Mouse (Mus musculus) thymus, postnatal 10 days (tissue): ENCODE results near the gene Smg9.

Experiments used
- DNase-seq, 2 experiments: peaks; one replicate each; pipeline ENCODE4 v3.0.0; 2021; ENCODE audit warnings: low spot score in 2 of 2

The Smg9 gene

DNA sequence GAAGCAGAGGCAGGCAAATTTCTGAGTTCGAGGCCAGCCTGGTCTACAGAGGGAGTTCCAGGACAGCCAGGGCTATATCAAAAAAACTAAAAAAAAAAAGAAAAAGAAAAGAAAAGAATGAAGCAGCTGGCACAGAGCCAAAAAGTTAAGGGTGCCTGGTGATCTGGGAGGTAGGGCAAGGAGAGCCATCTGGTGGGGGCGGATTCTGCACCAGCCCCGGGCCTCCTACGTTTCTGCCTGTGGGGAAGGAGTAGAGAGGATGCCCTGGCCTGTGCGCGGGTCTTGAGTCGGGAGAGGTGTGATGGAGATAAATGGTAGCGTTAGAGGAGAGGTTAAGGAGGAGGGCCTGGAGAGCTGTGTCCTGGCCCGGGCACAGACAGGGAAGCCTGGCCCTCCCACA is 8.8 kb downstream of the Smg9 start:
- DNase-seq: no peak

DNA sequence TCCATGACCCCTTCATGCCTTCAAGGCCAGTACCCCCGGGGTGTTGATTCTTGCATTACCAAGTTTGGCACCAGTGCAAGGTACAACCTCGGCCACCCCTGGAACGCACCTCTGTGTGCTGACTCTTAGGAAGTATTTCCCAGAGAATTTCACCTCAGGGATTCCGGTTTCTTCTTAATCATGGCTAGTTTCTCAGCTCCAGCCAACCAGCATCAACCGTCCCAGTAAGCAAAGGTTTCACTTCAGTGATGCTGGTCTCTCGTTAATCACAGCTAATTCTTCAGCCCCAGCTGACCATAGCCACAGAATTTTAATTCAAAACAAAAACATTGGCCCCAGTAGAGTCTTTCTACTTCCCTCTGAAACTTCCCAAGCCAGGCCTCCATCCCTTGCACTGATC is 10.7 kb downstream of the Smg9 start:
- no peak for DNase-seq

- no peak for DNase-seq
Measured at GRCm38 (mm10) chr7:24410831-24411230, 11.4 kb downstream of the Smg9 start.

DNA sequence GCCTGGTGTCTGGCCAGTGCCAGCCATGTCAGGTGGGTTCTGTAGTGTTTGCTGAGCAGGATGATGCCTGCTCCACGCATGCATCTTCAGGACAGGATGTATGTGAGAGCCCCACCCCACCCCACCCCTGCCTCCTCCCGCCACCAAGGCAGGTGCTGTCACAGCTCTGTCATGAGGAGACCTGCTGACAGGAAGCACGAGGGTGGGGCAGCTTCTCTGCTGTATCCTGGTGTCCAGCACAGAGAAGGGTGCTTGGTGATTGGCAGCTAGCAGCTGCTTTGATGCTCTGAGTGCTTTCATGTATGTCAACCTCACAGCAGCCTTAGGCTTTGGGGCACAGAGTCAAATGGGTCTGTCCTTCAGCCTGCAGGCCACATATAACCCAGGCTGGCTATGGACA is 14.2 kb downstream of the Smg9 start:
- DNase-seq: peak; percentile 55 to 66

DNA sequence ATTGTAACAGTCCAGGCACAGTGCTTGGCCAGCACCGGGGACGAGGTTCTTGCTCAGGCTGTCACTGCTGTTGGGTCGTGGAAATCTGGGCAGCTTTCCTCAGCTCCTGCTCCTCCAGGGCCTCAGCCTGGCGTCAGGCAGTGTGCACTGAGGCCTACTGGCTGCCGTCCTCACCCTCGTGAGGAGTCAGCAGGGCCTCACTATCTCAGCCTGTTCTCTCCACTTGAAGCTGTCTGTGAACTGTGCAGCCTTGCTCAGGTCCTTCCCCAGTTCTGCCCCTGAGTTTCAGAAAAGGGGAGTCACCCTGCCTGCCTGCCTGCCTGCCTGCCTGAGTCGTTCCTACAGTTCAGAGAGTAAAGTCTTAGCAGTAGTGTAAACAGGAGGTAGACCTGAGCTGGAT is 15.8 kb downstream of the Smg9 start:
- DNase-seq: no peak

- DNase-seq: no peak
Measured at GRCm38 (mm10) chr7:24419579-24419978, 20.2 kb downstream of the Smg9 start.

- no peak for DNase-seq
Measured at GRCm38 (mm10) chr7:24421648-24422047, 22.2 kb downstream of the Smg9 start.

GRCm38 (mm10) chr7:24422251-24422650 is 22.8 kb downstream of the Smg9 start:
- no peak for DNase-seq

- DNase-seq: no peak
Measured at GRCm38 (mm10) chr7:24423107-24423763, 23.8 kb downstream of the Smg9 start.

DNA sequence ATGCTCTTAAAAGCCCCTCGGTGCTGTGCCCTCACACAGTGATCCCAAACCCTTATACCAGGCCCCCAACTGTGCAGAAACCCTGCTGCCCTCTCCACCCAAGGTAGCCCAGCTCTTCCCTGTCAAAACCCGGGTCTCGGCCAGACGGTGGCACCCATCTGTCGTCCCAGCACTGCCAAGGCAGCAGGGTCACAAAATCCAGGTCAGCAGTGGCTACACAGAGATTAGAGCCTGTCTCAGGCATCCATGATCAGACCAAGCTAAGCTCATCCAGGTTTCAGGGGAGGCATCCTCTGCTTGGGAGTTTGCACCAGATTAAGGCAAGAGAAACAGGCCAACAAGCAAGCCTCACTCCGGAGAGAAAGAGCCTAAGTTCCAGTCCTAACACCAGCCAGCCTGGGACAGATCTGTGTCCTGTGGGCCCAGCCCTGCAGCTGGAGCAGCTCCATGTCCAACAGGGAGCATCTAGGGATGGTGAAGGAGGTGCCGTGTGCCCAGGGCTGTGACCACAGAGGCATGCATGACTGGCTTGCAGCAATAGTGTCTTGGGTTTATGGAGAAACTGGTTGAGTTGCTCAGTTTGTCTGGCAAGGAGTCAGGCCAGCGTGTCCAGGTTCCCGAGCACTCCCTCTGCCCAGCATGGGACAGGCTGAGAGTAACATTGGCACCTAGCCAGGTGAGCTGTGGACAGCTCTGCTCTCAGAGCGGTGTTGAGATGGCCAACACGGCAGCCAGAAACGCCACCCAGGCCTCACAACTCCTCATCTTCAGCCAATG is 24.7 kb downstream of the Smg9 start:
- no peak for DNase-seq

- no peak for DNase-seq
Measured at GRCm38 (mm10) chr7:24425919-24426318, 26.5 kb downstream of the Smg9 start.

- DNase-seq: no peak
Measured at GRCm38 (mm10) chr7:24427168-24427567, 27.7 kb downstream of the Smg9 start.

DNA sequence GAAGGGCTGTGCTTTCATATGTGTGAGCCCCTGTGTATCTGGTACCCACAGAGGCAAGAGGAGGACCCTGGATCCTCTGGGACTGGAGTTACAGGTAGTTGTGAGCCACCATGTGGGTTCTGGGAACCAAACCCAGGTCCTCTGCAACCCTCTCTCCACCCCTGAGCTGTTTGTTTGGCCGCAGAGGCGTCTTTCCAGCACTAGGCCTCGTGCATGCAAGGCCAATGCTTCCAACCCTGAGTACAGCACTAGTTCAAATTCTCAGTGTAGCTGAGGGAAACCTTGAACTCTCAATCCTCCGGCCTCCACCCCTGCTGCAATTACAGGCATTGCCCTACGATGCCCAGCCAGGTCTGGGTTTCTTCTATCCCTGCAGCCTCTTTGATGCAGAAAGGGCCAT is 29.3 kb downstream of the Smg9 start:
- DNase-seq: no peak

DNA sequence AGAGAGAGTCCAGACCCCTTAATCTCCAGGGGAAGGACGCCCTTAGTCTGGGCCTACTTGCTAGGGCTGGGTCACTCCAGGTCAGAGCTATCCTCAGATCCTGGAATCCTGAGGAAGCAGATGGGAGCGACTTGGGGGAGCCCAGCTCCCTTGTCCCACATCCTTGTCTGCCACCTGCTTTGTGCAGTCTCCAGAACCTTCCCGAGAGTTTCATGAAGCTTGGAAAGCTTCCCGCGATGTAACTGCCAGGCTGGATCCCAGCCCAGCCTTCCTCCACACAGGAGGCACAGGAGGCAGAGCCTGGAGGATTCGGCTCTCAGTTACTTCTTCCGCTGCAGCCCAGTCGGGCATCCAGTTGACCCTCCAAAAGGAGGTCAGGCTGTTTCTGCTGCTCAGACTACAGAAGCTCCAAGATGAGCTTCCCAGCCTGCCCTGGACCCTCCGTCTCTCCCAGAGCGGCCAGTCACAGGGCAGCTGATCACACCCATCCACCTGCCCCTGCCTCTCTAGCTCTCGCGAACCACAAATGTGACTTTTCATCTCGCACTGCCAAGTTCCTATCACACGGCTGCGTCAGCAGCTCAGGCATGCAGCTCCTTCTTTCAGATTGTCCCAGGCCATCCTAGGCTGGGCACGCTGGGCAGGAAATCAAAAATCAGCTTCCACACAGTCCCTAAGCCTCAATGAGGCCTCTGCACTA is 30.1 kb downstream of the Smg9 start:
- no peak for DNase-seq

DNA sequence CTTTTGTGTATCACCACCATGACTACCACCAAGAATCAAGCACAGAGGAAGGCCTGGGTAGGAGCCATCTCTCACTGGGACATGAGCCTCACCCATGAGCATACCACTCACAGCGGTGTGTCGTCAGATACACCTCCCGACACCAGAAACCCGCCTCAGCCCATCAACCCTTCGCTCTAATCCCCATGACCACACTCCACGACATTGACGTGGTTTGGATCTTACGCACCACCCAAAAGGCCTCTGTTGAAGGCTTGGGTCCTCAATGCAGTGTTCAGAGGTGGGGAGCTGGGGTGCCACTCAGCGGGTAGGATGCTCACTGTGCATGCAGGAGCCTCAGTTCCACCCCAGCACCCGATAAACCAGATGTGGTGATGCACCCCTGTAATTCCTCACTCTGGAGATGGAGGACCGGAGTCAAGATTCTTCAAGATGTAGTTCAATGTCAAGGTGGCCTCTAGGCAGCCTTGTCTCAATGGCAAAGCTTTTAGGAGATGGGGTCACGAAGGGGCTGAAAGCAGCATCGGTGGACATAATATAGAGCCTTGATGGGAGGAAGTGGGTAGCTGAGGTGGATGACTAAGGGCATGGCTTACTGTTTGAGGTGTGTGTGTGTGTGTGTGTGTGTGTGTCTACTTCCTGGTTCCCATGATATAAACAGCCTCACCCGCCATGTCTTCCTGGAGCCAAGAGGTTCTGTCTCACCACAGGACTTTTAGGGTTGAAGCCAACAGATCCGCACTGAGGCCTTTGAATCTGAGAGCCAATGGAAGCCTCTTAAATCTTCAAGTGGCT is 31.3 kb downstream of the Smg9 start:
- no peak for DNase-seq

GRCm38 (mm10) chr7:24431713-24432112 is 32.3 kb downstream of the Smg9 start:
- no peak for DNase-seq

DNA sequence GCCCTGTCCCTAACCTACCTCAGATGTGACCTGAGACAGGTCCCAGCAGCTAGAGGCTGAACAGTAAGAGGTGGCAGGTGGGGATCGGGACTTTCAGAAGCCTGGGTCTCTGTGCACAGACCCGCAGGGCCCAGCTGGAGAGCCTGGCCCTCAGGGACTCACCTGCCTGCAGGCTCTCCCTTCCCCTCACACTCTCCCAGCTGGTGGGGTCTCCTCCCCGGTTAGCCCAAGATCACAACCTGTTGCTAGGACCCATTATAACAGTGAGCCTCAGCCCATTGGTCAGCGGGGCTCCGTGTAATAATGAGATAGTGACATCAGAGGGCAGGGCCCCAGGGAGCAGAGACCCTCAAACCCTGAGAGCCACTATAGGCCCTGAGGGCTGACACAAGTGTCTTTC is 35.9 kb downstream of the Smg9 start:
- no peak for DNase-seq

DNA sequence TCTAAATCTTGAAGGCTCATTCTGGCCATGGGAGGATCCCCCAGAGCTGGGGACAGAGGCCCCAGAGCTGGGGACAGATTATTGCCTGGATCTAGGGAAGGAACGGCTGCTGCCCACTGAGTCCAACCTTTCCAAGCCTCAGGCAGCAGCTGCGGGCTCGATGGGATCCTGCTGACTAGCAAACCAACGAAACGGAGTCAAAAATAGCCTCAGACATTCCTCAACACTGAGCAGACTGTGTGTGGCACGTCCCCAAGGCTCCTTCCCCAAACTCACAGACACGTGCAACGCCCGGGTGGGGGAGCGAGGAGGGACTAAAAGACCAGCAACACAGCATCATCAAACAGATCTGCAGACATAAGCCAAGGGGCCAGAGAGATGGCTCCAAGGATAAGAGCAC is 38.6 kb downstream of the Smg9 start:
- no peak for DNase-seq

DNA sequence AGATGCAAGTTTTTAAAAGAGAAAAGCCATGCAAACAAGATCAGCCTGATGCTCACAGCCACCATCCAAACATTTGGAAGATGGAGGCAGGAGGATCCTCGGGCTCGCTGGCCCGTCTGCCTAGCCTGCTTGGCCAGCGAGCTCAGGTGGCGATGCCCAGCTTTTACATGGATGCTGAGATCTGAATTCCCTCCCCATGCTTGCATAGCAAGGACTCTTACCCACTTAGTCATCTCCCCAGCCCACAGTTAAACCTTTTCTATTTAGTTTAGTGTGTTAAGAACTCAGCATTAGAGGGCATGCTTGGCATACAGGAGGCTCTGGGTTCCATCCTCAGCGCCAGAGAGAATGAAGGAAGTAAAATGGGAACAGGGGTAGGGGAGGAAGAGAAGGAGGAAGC is 39.8 kb downstream of the Smg9 start:
- DNase-seq: no peak

- DNase-seq: no peak
Measured at GRCm38 (mm10) chr7:24439891-24440290, 40.5 kb downstream of the Smg9 start.

- DNase-seq: peak; percentile 68 to 82
Measured at GRCm38 (mm10) chr7:24441785-24442184, 42.4 kb downstream of the Smg9 start.

GRCm38 (mm10) chr7:24442313-24442712 is 42.9 kb downstream of the Smg9 start:
- no peak for DNase-seq
